Mouse (Mus musculus) gastrocnemius, adult 8-10 months (tissue): ENCODE data around the gene Maml3. TPM values are rescaled to one million over a fixed set of nuclear protein-coding genes. Genes with fewer than 3 reads are reported as not detected.

ENCODE experiments used
- DNase-seq, 2 experiments: peaks; one replicate each; pipeline ENCODE4 v3.0.0; 2022; ENCODE audit warnings: low spot score in 2 of 2
- total RNA-seq, 4 experiments: library from RNA; stranded (reverse); gene quantifications; 2 replicates each; pipeline ENCODE4 v1.2.4; 2022

The Maml3 gene
- total RNA-seq, 4 experiments from 2014 or later: 1.2 to 2.4 (median 1.8) TPM

DNA sequence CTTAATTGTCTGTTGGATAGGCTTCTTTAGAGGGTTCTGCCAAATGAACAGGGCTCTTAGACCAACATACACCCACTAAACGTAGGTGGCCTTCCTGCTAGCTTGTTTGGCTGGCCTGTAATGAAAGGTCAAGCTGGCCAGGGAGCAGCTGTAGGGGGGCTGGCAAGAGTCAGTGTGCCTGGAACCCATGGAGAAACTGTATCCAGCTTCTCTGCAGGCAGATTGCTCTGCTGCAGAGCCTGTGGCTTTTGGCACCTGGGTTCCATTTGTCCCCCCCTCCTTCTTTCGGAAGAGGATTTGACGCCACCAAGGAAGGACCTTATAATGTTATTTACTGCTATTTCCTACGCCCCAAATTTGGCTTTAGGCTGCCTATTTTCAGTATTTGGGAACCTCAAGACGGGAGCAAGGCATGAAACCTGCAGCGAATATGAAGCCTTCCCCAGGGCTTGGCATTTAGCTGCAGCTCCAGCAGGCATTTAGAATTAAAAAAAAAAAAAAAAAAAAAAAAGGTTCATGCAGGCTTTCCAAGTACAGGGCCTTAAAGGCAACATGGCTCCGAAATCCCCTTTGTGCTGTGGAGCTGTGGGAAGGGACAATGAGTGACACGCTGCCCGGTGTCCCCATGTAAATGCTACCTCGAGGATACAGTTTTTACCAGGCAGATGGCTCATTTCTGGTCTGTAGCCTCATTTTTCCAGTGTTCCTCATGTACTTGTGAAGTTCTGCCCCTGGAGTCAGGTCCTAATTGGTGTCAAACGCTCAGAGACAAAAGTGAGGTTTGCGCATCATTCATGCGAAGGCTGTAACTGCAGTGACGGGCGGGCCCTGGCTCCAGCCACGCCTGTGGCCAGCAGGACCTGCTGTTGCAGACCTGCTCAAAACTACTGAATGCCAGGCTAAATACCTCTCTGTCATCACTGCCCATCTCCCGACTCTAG lies 356.2 kb downstream of the Maml3 start:
- DNase-seq: peak in 1 of 2 experiments; percentile 14

DNA sequence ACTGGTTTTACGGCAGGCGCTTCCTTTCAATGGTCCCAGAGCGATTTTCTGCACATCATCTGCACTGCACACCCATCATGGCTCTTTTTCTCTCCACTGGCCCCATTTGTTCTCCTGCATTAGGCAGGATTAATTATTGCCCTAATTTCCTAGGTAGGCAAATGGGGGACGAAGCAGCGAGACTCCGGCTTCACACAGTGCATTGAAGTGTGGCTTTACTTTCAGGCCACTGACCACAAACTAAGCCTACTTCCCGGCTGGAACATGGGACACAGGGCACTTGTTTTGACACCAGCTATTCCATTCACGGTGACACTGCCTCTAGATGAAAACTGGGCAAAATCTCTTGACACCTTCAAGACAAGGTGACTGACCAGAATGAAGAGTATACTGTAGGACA lies 358.1 kb downstream of the Maml3 start:
- no peak for DNase-seq

GRCm38 (mm10) chr3:51745162-51745561 lies 359.7 kb downstream of the Maml3 start:
- DNase-seq: no peak

DNA sequence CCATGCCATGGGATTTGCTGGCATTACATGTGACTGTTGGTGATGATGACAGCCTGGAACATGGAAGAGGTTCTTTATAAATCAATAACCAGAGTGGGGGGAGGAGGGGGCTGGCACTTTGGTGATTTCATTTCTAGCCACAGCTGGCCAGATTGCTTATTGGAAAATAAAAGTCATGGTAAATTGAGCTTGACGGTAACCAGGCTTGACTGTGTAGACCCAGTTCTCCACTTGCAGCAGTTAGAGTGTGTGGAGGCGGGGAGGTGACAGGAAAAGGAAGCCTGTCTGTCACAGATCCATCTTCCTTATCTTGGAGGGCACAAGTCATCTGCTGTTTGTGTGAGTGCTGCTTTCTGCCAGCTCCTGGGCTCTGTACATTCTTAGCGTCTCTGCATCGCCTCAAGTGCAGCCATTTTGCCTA lies 360.5 kb downstream of the Maml3 start:
- no peak for DNase-seq

DNA sequence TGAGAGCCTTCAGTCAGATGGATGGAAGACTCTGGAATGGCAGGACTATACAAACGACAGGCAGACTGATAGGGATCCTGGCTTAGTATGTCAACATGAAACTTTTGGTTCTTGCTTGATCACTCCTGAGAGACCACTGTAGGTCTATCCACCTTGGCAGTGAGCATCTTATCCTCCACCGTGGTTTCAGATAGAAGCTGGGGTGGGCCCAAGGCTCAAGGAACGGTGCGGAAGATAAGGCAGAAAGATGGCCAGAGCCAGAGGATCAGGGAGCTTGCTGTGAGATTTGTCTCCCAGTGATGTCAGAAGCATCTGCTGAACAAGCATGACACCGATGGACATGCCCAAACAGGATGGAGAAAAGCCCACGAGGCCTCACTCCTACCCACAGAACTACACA lies 362.5 kb downstream of the Maml3 start:
- DNase-seq: no peak

DNA sequence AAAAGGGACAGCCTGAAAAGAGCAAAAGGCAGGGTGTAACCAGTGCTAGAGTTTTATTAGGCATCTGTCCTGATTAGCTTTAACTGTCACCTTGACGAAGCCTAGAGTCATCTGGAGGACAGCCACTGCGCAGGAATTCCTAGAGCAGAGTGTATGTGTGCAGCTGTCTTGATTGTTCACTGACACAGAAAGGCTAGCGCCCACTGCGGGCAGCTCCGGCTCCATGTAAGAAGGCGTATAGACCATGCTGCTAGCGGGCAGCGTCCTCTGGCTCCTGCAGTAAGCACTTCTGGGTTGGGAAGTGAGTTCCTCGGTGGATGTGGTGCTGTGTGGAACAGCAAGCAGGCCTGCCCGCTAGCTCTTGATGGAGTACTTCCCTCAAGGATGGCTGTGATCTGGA lies 363.1 kb downstream of the Maml3 start:
- DNase-seq: no peak

- DNase-seq: no peak
Observed at GRCm38 (mm10) chr3:51739835-51740112, 365.1 kb downstream of the Maml3 start.

GRCm38 (mm10) chr3:51739049-51739834 lies 365.6 kb downstream of the Maml3 start:
- DNase-seq: no peak

- no peak for DNase-seq
Observed at GRCm38 (mm10) chr3:51733685-51734084, 371.2 kb downstream of the Maml3 start.

DNA sequence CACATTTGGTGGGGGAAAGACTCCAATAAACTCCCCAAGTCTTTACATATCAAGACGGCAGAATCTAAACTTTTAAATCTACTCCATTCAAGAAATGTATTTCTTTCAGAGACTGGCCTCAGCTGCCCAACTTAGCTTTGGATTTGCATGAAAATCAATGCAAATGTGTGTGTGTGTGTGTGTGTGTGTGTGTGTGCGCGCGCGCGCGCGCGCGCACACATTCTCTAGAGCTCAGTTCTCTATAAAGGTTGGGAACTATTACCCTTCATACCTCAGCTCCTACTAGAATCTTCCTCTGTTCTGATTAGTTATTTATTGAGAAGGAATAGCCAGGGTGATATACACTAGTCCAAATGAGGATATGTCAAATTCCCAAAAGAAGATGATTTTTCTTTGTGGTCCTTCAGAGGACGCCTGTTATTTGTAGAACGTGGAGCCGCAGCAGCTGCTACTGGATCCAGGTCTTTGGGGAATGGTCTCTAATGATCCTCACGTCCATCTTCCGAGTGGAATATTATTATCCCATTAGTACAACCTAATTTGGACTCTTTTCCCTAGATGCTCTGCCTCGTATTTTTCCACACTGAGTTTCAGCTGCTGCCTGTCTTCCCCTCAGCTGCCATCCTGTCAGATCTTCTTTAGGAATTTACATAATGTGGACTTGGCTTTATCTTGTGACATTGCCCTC lies 372.8 kb downstream of the Maml3 start:
- DNase-seq: no peak

GRCm38 (mm10) chr3:51730662-51731061 lies 374.2 kb downstream of the Maml3 start:
- DNase-seq: no peak

DNA sequence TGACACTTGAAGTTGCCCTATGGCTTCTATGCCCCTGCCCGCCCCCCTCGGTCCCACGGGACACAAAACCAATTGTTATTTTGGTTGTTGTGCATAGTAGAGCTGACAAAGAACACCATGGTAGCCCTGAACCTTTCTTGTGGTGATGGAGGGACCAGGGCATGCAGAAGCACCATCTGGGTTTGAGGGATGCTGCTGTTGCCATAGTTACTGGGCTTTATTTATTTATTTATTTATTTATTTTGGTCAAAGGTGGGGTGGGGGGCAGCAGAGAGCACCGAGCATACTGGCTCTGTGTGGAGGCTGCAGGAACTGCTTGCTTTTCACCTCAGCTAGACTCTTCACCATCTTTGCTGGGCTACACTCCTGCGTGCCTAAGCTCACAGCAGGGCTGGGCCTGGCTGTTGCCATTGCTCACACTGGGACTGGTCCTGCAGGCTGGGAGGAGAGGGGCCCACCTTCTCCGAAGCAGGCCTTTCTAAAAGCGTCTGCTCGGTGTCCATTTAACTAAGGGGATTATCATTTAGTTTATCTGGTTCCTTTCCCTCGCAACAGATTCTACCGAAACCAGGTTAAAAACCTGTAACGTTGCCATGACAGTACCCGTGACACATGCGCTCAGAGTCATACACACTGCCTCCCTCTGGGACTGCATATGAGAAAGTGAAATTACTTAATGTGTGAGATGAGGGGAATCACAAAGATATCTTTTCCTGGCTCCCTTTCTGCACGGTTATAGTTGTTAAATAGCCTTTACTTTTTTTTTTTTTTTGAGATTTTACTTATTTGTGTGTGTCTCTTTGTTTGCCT lies 375.6 kb downstream of the Maml3 start:
- DNase-seq: no peak

GRCm38 (mm10) chr3:51728456-51728855 lies 376.4 kb downstream of the Maml3 start:
- DNase-seq: no peak

- DNase-seq: no peak
Observed at GRCm38 (mm10) chr3:51727968-51728367, 376.9 kb downstream of the Maml3 start.

DNA sequence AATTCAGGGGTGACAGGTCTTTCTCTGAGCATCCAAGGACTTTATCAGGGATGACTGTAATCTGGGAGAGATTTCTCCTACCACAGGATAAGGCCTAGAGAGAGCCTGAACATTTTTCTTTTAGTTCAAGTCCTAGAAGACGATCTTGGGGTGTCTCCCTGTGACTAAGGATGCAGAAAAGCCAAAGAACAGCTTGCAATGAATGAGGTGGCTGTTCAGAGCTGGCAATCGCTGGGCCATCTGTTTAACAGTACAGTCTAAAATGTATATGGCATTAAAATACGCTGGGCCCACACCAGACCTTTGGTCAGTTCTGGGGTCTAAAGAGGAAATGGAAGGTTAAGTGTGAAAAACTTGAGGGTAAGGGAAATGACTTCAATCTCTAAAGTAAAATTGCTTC lies 377.4 kb downstream of the Maml3 start:
- no peak for DNase-seq

DNA sequence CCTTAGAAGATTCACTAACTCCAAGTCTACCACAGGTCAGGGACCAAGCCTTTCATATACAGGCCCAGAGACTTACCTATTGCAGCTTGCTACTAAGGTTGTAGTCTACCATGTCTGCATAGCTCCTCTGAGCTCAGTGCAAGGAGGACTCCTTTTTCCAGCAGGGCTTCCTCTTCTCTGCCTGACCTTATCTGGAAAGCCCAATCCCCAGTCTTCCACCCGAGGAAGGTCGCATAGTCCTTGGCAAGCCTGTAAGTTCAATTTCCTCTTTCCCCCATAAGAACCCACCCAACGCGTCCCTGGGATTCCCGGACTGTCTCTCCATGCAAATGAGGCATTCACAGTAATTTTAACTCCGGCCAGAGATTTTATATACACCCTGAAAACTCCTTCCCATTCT lies 378.6 kb downstream of the Maml3 start:
- DNase-seq: no peak

- DNase-seq: no peak
Observed at GRCm38 (mm10) chr3:51719982-51720381, 384.9 kb downstream of the Maml3 start.

- DNase-seq: no peak
Observed at GRCm38 (mm10) chr3:51719373-51719772, 385.5 kb downstream of the Maml3 start.

- no peak for DNase-seq
Observed at GRCm38 (mm10) chr3:51717909-51718308, 387.0 kb downstream of the Maml3 start.

GRCm38 (mm10) chr3:51717455-51717854 lies 387.4 kb downstream of the Maml3 start:
- DNase-seq: no peak

DNA sequence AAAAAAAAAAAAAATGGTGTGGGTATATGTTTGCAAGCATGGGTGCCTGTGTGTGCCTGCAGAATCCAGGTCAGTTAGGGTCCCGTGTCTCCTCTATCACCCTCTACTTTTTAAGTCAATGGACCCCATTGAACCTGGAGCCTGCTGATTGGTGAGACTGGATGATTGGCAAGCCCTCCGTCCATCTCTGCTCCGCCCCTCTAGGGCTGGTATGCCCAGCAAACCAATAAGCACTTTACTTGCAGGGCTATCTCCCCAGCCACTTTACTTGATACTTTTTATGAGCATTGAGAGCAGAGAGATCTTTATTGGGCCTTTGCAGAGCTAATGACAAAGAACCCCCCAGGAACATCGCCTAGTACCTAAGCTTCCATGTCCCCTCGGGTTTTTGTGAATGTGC lies 390.4 kb downstream of the Maml3 start:
- no peak for DNase-seq
